Mouse (Mus musculus) MEL (cell line): Measurements from ENCODE around the gene Engase. TPM values are rescaled to one million over a fixed set of nuclear protein-coding genes. Genes with fewer than 3 reads are reported as not detected.
A peak's percentile ranks its signal among the peaks of the same experiment; 100 is the strongest.

Experiments used
- DNase-seq: peaks from one replicate; pipeline ENCODE4 v3.0.0; 2011; ENCODE audit warnings: low read depth, low spot score
- H3K27ac ChIP-seq: 2 replicates; pipeline ENCODE4 v1.5.1; 2012; ENCODE audit warnings: low read depth, mild to moderate bottlenecking, control low read depth, low read length, moderate library complexity; ENCODE audit not compliant: control insufficient read depth
- H3K27me3 ChIP-seq, 2 experiments: fragments of 150-350 bp in 1 of 2; sonication (generic) in 1 of 2; 2 replicates each; pipeline ENCODE4 v1.6.1; 2012; ENCODE audit warnings: low read length in 2 of 2, mild to moderate bottlenecking in 2 of 2, improper control_type of control experiment in 1 of 2, moderate library complexity in 1 of 2; ENCODE audit not compliant: insufficient read depth in 2 of 2, control insufficient read depth in 1 of 2
- H3K36me3 ChIP-seq, 2 experiments: 2 replicates each; pipeline ENCODE4 v1.6.1; 2012 to 2014; ENCODE audit warnings: low read length in 2 of 2, improper control_type of control experiment in 1 of 2, inconsistent platforms in 1 of 2, mild to moderate bottlenecking in 1 of 2; ENCODE audit not compliant: insufficient read depth in 2 of 2, control insufficient read depth in 1 of 2
- H3K4me1 ChIP-seq, 2 experiments: fragments of 150-350 bp in 1 of 2; sonication (generic) in 1 of 2; 2 replicates each; pipeline ENCODE4 v1.6.1; 2012; ENCODE audit warnings: low read length in 2 of 2, improper control_type of control experiment in 1 of 2, mild to moderate bottlenecking in 1 of 2; ENCODE audit not compliant: insufficient read depth in 2 of 2, control insufficient read depth in 1 of 2
- H3K4me3 ChIP-seq, 2 experiments: fragments of 150-350 bp in 1 of 2; sonication (generic) in 1 of 2; 2 replicates each; pipeline ENCODE4 v1.5.1; 2012; ENCODE audit warnings: low read depth in 2 of 2, low read length in 2 of 2, mild to moderate bottlenecking in 2 of 2, moderate library complexity in 2 of 2, control low read depth in 1 of 2, improper control_type of control experiment in 1 of 2; ENCODE audit not compliant: control insufficient read depth in 1 of 2, insufficient read depth in 1 of 2
- H3K79me2 ChIP-seq: 2 replicates; pipeline ENCODE4 v1.6.1; 2012; ENCODE audit warnings: mild to moderate bottlenecking, low read length, moderate library complexity; ENCODE audit not compliant: control insufficient read depth, poor library complexity, insufficient read depth
- H3K9ac ChIP-seq: 2 replicates; pipeline ENCODE4 v1.6.1; 2012; ENCODE audit warnings: low read depth, mild to moderate bottlenecking, control low read depth, low read length, moderate library complexity; ENCODE audit not compliant: control insufficient read depth, poor library complexity, severe bottlenecking
- H3K9me3 ChIP-seq: fragments of 150-350 bp; sonication (generic); replicated peaks from 2 replicates; pipeline ENCODE4 v1.6.1; 2012; ENCODE audit warnings: mild to moderate bottlenecking, low read length, improper control_type of control experiment, moderate library complexity; ENCODE audit not compliant: insufficient read depth
- BHLHE40 ChIP-seq: IDR thresholded peaks from 2 replicates; pipeline ENCODE4 v1.6.1; 2012; ENCODE audit warnings: low read depth, mild to moderate bottlenecking, inconsistent platforms, low read length, improper control_type of control experiment, borderline replicate concordance
- CHD1 ChIP-seq: IDR thresholded peaks from 2 replicates; pipeline ENCODE4 v1.6.1; 2012; ENCODE audit warnings: low read depth, mild to moderate bottlenecking, inconsistent platforms, low read length, improper control_type of control experiment
- CHD2 ChIP-seq: IDR thresholded peaks from 2 replicates; pipeline ENCODE4 v1.6.1; 2011; ENCODE audit warnings: low read length, improper control_type of control experiment
- CTCF ChIP-seq, 3 experiments: IDR thresholded peaks in 2 of 3; conservative IDR thresholded peaks in 1 of 3; 2 replicates each; pipeline ENCODE4 v1.5.1; 2011 to 2012; ENCODE audit warnings: low read length in 3 of 3, low read depth in 2 of 3, mild to moderate bottlenecking in 2 of 3, improper control_type of control experiment in 1 of 3, inconsistent platforms in 1 of 3, mixed read lengths in 1 of 3, moderate library complexity in 1 of 3; ENCODE audit not compliant: control insufficient read depth in 1 of 3, insufficient read depth in 1 of 3, poor library complexity in 1 of 3, severe bottlenecking in 1 of 3
- E2F4 ChIP-seq: IDR thresholded peaks from 2 replicates; pipeline ENCODE4 v1.6.1; 2011; ENCODE audit warnings: low read depth, low read length, improper control_type of control experiment, borderline replicate concordance
- EP300 ChIP-seq, 2 experiments: IDR thresholded peaks; 2 replicates each; pipeline ENCODE4 v1.6.1; 2011; ENCODE audit warnings: improper control_type of control experiment in 2 of 2, low read length in 2 of 2, low read depth in 1 of 2, mild to moderate bottlenecking in 1 of 2
- GABPA ChIP-seq: IDR thresholded peaks from 2 replicates; pipeline ENCODE4 v1.6.1; 2012; ENCODE audit warnings: low read depth, mild to moderate bottlenecking, inconsistent platforms, low read length, improper control_type of control experiment, moderate library complexity
- HCFC1 ChIP-seq: IDR thresholded peaks from 2 replicates; pipeline ENCODE4 v1.6.1; 2012; ENCODE audit warnings: low read depth, mild to moderate bottlenecking, inconsistent platforms, low read length, improper control_type of control experiment, moderate library complexity
- JUND ChIP-seq: IDR thresholded peaks from 2 replicates; pipeline ENCODE4 v1.6.1; 2011; ENCODE audit warnings: low read depth, mild to moderate bottlenecking, improper control_type of control experiment, low read length
- KAT2A ChIP-seq: conservative IDR thresholded peaks from 2 replicates; pipeline ENCODE4 v1.6.1; 2012; ENCODE audit warnings: low read depth, low read length, improper control_type of control experiment, inconsistent platforms
- MAFK ChIP-seq: IDR thresholded peaks from 2 replicates; pipeline ENCODE4 v1.6.1; 2011; ENCODE audit warnings: low read depth, mild to moderate bottlenecking, low read length, improper control_type of control experiment, borderline replicate concordance
- MAX ChIP-seq: IDR thresholded peaks from 2 replicates; pipeline ENCODE4 v1.6.1; 2011; ENCODE audit warnings: low read length, improper control_type of control experiment
- MAZ ChIP-seq: IDR thresholded peaks from 2 replicates; pipeline ENCODE4 v1.6.1; 2012; ENCODE audit warnings: low read depth, mild to moderate bottlenecking, inconsistent platforms, low read length, improper control_type of control experiment
- MEF2A ChIP-seq: IDR thresholded peaks from 2 replicates; pipeline ENCODE4 v1.6.1; 2014; ENCODE audit warnings: low read depth, mild to moderate bottlenecking, inconsistent platforms, low read length, improper control_type of control experiment; ENCODE audit not compliant: poor library complexity, insufficient replicate concordance, severe bottlenecking; ENCODE audit errors: extremely low read depth
- MYB ChIP-seq: IDR thresholded peaks from 2 replicates; pipeline ENCODE4 v1.6.1; 2011; ENCODE audit warnings: mild to moderate bottlenecking, low read depth, low read length, improper control_type of control experiment
- NELFE ChIP-seq: IDR thresholded peaks from 2 replicates; pipeline ENCODE4 v1.6.1; 2011; ENCODE audit warnings: low read depth, low read length, improper control_type of control experiment
- NRF1 ChIP-seq: IDR thresholded peaks from 2 replicates; pipeline ENCODE4 v1.6.1; 2014; ENCODE audit warnings: low read depth, mild to moderate bottlenecking, inconsistent platforms, low read length, improper control_type of control experiment, moderate library complexity; ENCODE audit not compliant: poor library complexity, insufficient read depth, severe bottlenecking
- POLR2AphosphoS2 ChIP-seq: IDR thresholded peaks from 2 replicates; pipeline ENCODE4 v1.6.1; 2011; ENCODE audit warnings: low read length, improper control_type of control experiment
- POLR2AphosphoS5 ChIP-seq: IDR thresholded peaks from 2 replicates; pipeline ENCODE4 v1.6.1; 2012; ENCODE audit warnings: low read depth, borderline replicate concordance, mild to moderate bottlenecking, inconsistent platforms, low read length, moderate library complexity, mixed read lengths
- RCOR1 ChIP-seq: IDR thresholded peaks from 2 replicates; pipeline ENCODE4 v1.6.1; 2012; ENCODE audit warnings: low read depth, mild to moderate bottlenecking, inconsistent platforms, low read length, improper control_type of control experiment
- SIN3A ChIP-seq: IDR thresholded peaks from 2 replicates; pipeline ENCODE4 v1.6.1; 2012; ENCODE audit warnings: low read length, improper control_type of control experiment, inconsistent platforms
- SMC3 ChIP-seq: IDR thresholded peaks from 2 replicates; pipeline ENCODE4 v1.6.1; 2011; ENCODE audit warnings: low read depth, low read length, improper control_type of control experiment
- TAL1 ChIP-seq: IDR thresholded peaks from 2 replicates; pipeline ENCODE4 v1.6.1; 2012; ENCODE audit warnings: mild to moderate bottlenecking, inconsistent platforms, low read length, moderate library complexity, mixed read lengths
- TBP ChIP-seq: IDR thresholded peaks from 2 replicates; pipeline ENCODE4 v1.8.0; 2011; ENCODE audit warnings: low read depth, low read length, improper control_type of control experiment
- TCF12 ChIP-seq: IDR thresholded peaks from 2 replicates; pipeline ENCODE4 v1.6.1; 2014; ENCODE audit warnings: low read depth, mild to moderate bottlenecking, inconsistent platforms, low read length, improper control_type of control experiment, moderate library complexity
- UBTF ChIP-seq: IDR thresholded peaks from 2 replicates; pipeline ENCODE4 v1.6.1; 2012; ENCODE audit warnings: low read depth, mild to moderate bottlenecking, inconsistent platforms, low read length, improper control_type of control experiment, moderate library complexity, borderline replicate concordance; ENCODE audit not compliant: insufficient read depth
- USF1 ChIP-seq: IDR thresholded peaks from 2 replicates; pipeline ENCODE4 v1.6.1; 2014; ENCODE audit warnings: low read depth, mild to moderate bottlenecking, inconsistent platforms, low read length, improper control_type of control experiment, moderate library complexity
- USF2 ChIP-seq, 2 experiments: IDR thresholded peaks; 2 replicates each; pipeline ENCODE4 v1.6.1; 2011 to 2012; ENCODE audit warnings: improper control_type of control experiment in 2 of 2, low read length in 2 of 2, borderline replicate concordance in 1 of 2, inconsistent platforms in 1 of 2, low read depth in 1 of 2, mild to moderate bottlenecking in 1 of 2; ENCODE audit not compliant: insufficient read depth in 1 of 2
- ZC3H11A ChIP-seq: IDR thresholded peaks from 2 replicates; pipeline ENCODE4 v1.6.1; 2012; ENCODE audit warnings: low read depth, mild to moderate bottlenecking, inconsistent platforms, low read length, improper control_type of control experiment
- ZMIZ1 ChIP-seq: IDR thresholded peaks from 2 replicates; pipeline ENCODE4 v1.6.1; 2012; ENCODE audit warnings: low read depth, mild to moderate bottlenecking, inconsistent platforms, low read length, improper control_type of control experiment, moderate library complexity
- polyA plus RNA-seq, 2 experiments: library from polyadenylated mRNA; stranded (reverse) in 1 of 2; unstranded in 1 of 2; fragments of >175 nt in 1 of 2; fragments of >200 nt in 1 of 2; gene quantifications; 2 replicates each; pipeline versions ENCODE4 v1.2.1 to v1.2.4; 2012; ENCODE audit warnings: low replicate concordance in 2 of 2, low read depth in 1 of 2; ENCODE audit not compliant: insufficient read length in 2 of 2, insufficient read depth in 1 of 2, missing spikeins in 1 of 2
- total RNA-seq: library from RNA; depleted of rRNA; stranded (reverse); fragments of 300-350 nt; gene quantifications from 2 replicates; pipeline ENCODE4 v1.2.3, GENCODE M21; 2012

Engase gene
- total and polyA plus RNA-seq, 3 experiments = 15.3 to 23.5 TPM; not detected in 1

DNA sequence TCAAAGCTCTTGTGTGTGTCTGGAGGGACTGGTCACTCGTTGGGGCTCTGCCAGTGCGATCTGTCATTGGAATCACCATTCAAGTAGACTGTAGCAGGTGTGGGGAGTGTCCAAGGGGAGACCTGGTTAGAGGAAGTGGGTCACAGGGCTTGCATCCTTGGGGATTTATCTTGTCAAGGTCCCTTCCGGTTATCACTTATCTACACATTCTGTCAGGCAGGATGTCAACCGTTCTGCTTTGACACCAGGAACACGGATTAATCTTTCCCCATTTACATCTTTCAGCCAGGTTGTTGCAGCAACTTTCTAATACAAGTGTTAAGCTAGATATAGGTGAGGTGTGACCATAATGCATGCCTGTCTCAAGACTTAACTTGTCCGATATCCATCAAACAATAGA is 20.8 kb upstream of the Engase start:
- TF ChIP-seq TCF12 (0 out of 2 replicates have a peak, but pooled peaks have one; percentile 18), EP300 (IDR thresholded peaks at IDR 0.05; ENCODE audit: low read depth in 1 of 2, low read length in 2 of 2) (peak; percentile 52 to 60; a peak in 3 of 4 replicates), RCOR1 (0 out of 2 replicates have a peak, but pooled peaks have one; percentile 10), JUND (no peak)
- H3K27ac ChIP-seq = no peak overlapping the region

DNA sequence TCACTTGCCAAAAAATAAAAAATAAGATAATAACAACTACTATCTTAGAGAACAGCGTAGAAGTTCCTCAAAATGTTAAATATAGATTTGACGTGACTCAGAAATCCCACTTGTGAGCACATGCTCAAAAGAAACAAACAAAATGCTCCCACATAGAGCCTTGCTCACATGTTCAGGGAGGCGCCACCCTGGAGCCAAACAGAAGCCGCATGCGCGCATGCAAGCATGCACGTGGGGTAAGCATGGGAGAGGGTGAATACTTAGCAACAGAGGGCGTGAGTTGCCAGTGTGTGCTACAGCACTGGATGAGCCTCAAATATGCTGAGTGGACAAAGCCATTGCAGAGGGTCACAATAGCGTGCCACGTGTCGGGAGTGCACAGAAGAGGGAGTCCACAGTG is 19.7 kb upstream of the Engase start:
- peaks cover 6 to 33% of the 10 kb centered on the region in 2 experiments for H3K4me1 ChIP-seq
- no peaks in the 10 kb centered on the region for H3K9me3 ChIP-seq
- no peak overlapping the region for H3K27ac ChIP-seq
- no peaks in the 10 kb centered on the region for H3K27me3 ChIP-seq
- peaks cover 0 to 17% of the 10 kb centered on the region in 2 experiments; a peak in 2 of 4 replicates for H3K36me3 ChIP-seq
- DNase-seq = peak; percentile 77
- no peaks in the 10 kb centered on the region for H3K79me2 ChIP-seq
- H3K9ac ChIP-seq = 0 out of 2 replicates have a peak overlapping the region, but pooled peaks have one; percentile 0
- H3K4me3 ChIP-seq = no peak overlapping the region
- TF ChIP-seq CHD1 (no peak), POLR2AphosphoS5 (no peak), TBP (no peak), MAZ (no peak), NELFE (no peak), TAL1 (no peak), BHLHE40 (peak; percentile 83), CTCF (IDR thresholded peaks at IDR 0.05 in 2 of 3, conservative IDR thresholded peaks at IDR 0.05 in 1 of 3; ENCODE audit: control insufficient read depth in 1 of 3, insufficient read depth in 1 of 3, low read depth in 2 of 3, low read length in 3 of 3, poor library complexity in 1 of 3, severe bottlenecking in 1 of 3) (no peak; a peak in 1 of 6 replicates), USF1 (peak; percentile 67; the same call in 1 of the 2 replicates), SIN3A (peak; percentile 90), NRF1 (peak; percentile 62), E2F4 (no peak), TCF12 (peak; percentile 56; the same call in 1 of the 2 replicates), RCOR1 (peak; percentile 15; the same call in 1 of the 2 replicates), POLR2AphosphoS2 (no peak), KAT2A (no peak), ZC3H11A (no peak), EP300 (IDR thresholded peaks at IDR 0.05; ENCODE audit: low read depth in 1 of 2, low read length in 2 of 2) (peak; percentile 59; a peak in 2 of 4 replicates), MAFK (peak; percentile 76; the same call in 1 of the 2 replicates), SMC3 (no peak), MYB (no peak), MAX (peak; percentile 94), MEF2A (peak; percentile 92), GABPA (no peak), UBTF (no peak), CHD2 (no peak), HCFC1 (0 out of 2 replicates have a peak, but pooled peaks have one; percentile 19), USF2 (IDR thresholded peaks at IDR 0.05; ENCODE audit: borderline replicate concordance in 1 of 2, insufficient read depth in 1 of 2, low read depth in 1 of 2, low read length in 2 of 2) (no peak), ZMIZ1 (no peak)

More for the DNA sequence above, 20.8 kb upstream of the Engase start:
- Histone ChIP-seq H3K79me2 (no peaks in the 10 kb centered on the region), H3K9me3 (no peaks in the 10 kb centered on the region), H3K4me1 (peaks cover 6 to 33% of the 10 kb centered on the region in 2 experiments), H3K4me3 (no peak overlapping the region), H3K36me3 (peaks cover 0 to 17% of the 10 kb centered on the region in 2 experiments; a peak in 2 of 4 replicates), H3K27me3 (no peaks in the 10 kb centered on the region), H3K9ac (no peak overlapping the region)
- no peak for DNase-seq
